Mouse (Mus musculus): Measurements from ENCODE around the gene Syncrip. TPM values are rescaled to one million over a fixed set of nuclear protein-coding genes. Genes with fewer than 3 reads are reported as not detected.
A peak's percentile ranks its signal among the peaks of the same experiment; 100 is the strongest.
"Not testable (repeated sequence)": the region's sequence is repeated elsewhere in the genome, so short reads cannot be mapped to it uniquely, and the experiment has no call there.

Gene Syncrip
- polyA plus RNA-seq, 1 experiment, result 7.9 TPM

DNA sequence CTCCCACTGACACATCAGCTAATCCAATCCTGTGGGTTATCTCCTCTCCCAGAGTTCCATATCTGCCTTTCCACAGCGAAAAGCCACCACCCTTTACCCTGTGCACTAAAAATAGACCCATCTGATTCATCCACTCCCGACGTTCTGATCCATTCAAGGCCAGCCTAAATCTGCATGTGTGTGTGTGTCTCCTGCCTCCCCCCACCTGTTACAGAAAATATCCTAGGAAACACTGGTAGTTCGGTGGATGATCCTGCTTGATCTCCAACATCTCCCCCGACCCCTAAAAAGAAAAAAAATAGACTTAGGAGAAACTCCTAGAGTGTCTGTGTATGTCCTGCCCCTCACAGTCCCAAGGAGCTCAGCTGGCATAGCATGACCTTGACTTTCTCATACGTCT is 2.2 kb upstream of the Syncrip start:
- TF ChIP-seq CTCF (IDR thresholded peaks at IDR 0.05; ENCODE audit: insufficient read depth, low read length) (no peak), POLR2A (IDR thresholded peaks at IDR 0.05; ENCODE audit: borderline replicate concordance, extremely low read depth, low read depth, low read length) (no peak)
- 42% methylated on average over 6 of the region's 6 CpGs for WGBS
- H3K4me1 ChIP-seq (ENCODE audit: control insufficient read depth, insufficient read depth, low read length), result no peaks in the 10 kb centered on the region; the same call in 1 of the 2 replicates
- H3K4me3 ChIP-seq (replicated peaks; ENCODE audit: extremely low read depth, low read depth, low read length), result no peak overlapping the region
- no peak for DNase-seq

DNA sequence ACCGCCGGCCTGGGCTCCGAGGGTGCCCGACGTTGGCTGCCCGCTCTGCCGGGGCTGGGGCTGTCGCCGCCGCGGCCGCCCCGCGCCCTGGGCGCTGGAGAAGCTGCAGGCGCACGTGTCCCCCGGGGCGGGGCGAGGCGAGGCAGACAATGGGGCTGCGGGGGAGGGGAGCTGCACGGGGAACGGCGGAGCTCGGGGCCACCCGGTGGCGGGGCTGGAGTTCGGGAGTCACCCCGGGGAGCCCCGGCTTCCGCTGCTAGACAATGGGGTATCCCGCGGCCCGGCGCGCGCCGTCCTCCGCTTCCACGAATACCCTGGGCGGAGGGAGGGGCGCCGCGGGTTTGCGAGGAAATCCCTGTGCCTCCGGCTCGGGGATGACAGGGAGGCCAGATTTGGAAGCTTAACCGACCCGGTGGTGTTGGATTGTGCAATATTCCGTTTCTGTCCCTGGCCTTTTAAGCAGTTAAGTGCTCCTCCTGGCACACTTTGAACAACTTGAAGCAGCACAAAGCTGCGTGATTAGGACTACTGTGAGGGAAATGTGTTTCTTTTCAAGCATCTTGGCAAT is 539 bp upstream of the Syncrip start:
- DNase-seq, result no peak
- 1% methylated on average over 51 of the region's 52 CpGs for WGBS
- no peak for TF ChIP-seq POLR2A (IDR thresholded peaks at IDR 0.05; ENCODE audit: borderline replicate concordance, extremely low read depth, low read depth, low read length)
- no peak for TF ChIP-seq CTCF (IDR thresholded peaks at IDR 0.05; ENCODE audit: insufficient read depth, low read length)
- Histone ChIP-seq H3K4me1 (ENCODE audit: control insufficient read depth, insufficient read depth, low read length) (no peaks in the 10 kb centered on the region; the same call in 1 of the 2 replicates), H3K4me3 (replicated peaks; ENCODE audit: extremely low read depth, low read depth, low read length) (peak overlapping the region; percentile 83)

DNA sequence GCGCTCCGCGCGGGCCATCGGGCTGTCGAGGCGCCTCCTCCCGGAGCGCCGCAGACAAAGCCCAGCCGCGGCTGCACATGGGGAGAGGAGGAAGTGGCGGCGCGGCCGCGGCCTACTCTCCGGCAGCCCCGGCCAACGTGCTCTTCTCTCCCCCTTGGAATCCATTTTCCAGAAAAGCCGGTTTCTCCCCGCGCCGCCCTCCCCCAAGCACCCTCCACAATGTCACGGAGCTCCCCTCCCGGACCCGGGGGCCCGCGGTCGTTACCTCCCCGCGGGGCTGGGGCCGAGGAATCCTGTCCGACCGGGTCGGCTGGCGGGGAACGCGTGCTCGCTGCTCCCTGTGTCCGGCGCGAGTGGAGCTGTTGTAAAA is 598 bp downstream of the Syncrip start:
- no peak for TF ChIP-seq POLR2A (IDR thresholded peaks at IDR 0.05; ENCODE audit: borderline replicate concordance, extremely low read depth, low read depth, low read length)
- TF ChIP-seq CTCF (IDR thresholded peaks at IDR 0.05; ENCODE audit: insufficient read depth, low read length), result no peak
- peak overlapping the region; percentile 93 for H3K4me3 ChIP-seq (replicated peaks; ENCODE audit: extremely low read depth, low read depth, low read length)
- under 1% methylated on average over 42 of the region's 43 CpGs for WGBS
- H3K4me1 ChIP-seq (ENCODE audit: control insufficient read depth, insufficient read depth, low read length), result no peaks in the 10 kb centered on the region; the same call in 1 of the 2 replicates
- peak; percentile 63 for DNase-seq

DNA sequence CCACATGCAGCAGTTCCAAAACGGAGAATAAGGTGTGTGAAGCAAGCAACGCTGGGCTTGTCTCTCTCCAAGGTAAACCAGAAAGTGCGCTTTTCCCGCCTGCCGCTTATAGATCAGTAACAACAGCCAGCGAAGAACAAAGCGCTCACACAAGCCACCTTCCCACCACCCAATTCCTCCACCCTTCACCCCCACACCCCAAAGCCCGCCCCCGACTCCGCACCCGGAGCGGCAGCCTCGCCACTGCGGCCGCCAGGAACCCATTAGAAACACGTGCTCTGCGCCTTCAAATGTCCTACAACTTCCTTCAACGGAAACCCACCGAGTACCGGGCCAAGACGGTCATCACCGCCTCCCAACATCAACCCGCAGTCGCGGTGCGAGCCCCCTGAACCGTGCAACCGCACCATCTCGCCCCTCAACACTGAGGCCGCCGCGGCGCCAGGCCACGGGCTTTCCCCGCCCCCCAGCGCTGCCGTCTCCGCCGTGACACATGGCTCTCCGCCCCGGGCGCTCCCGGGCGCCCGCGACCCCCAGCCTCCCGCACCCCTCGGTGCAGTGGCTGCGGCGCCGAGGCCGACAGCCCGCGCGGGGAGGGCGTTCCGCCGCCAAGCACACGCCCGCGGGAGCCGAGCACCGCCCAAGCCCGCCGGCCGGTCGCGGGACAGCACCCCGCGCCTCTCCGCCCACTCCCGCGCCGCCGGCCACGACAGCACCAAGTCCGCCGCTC is 1.1 kb downstream of the Syncrip start:
- DNase-seq, result peak; percentile 49
- TF ChIP-seq POLR2A (IDR thresholded peaks at IDR 0.05; ENCODE audit: borderline replicate concordance, extremely low read depth, low read depth, low read length), result no peak
- TF ChIP-seq CTCF (IDR thresholded peaks at IDR 0.05; ENCODE audit: insufficient read depth, low read length), result no peak
- peak overlapping the region; percentile 93 for H3K4me3 ChIP-seq (replicated peaks; ENCODE audit: extremely low read depth, low read depth, low read length)
- WGBS, result under 1% methylated on average over 78 of the region's 78 CpGs
- H3K4me1 ChIP-seq (ENCODE audit: control insufficient read depth, insufficient read depth, low read length), result no peaks in the 10 kb centered on the region; the same call in 1 of the 2 replicates

DNA sequence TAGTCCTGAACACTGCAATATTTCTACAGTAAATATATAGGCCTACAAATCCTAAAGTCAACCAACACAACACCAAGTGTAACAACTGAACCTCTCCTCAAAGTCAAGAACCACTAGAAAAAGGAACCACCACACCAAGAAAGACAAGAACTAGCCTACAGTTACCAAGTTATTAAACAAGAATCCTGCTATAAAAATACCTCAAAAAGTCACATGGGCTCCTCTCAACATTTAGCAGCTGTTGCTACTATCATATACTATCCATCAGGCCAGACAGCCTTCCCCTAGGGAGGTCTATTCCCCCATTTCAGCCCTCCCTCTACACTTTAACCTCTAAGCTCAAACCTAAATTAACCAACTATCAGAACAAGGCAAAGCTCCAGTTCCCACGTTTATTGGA is 2.3 kb downstream of the Syncrip start:
- no peak for DNase-seq
- Histone ChIP-seq H3K4me3 (replicated peaks; ENCODE audit: extremely low read depth, low read depth, low read length) (no peak overlapping the region), H3K4me1 (ENCODE audit: control insufficient read depth, insufficient read depth, low read length) (no peaks in the 10 kb centered on the region; the same call in 1 of the 2 replicates)
- no peak for TF ChIP-seq POLR2A (IDR thresholded peaks at IDR 0.05; ENCODE audit: borderline replicate concordance, extremely low read depth, low read depth, low read length)
- no peak for TF ChIP-seq CTCF (IDR thresholded peaks at IDR 0.05; ENCODE audit: insufficient read depth, low read length)
- 2% methylated on average over 1 of the region's 1 CpGs for WGBS

DNA sequence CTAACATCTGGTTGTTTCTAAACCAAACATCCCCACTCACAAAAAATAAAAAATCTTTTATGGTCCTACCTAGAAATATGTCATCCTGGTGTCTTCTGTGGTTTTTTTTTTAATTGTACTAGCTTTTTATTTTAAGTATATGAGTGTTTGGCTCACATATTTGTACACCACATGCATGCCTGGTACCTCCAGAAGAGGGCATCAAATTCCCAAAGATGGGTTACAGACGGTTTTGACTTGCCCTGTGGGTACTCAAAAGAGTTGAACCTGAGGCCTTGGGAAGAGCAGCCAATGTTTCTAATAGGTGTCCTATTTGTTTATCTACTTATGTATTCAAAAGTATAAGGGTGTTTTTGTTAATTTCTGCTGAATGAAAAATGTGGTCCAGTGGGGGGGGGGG is 6.2 kb downstream of the Syncrip start:
- TF ChIP-seq CTCF (IDR thresholded peaks at IDR 0.05; ENCODE audit: insufficient read depth, low read length) (no peak), POLR2A (IDR thresholded peaks at IDR 0.05; ENCODE audit: borderline replicate concordance, extremely low read depth, low read depth, low read length) (no peak)
- no peak for DNase-seq
- 45% methylated on average over 1 of the region's 1 CpGs for WGBS
- Histone ChIP-seq H3K4me1 (ENCODE audit: control insufficient read depth, insufficient read depth, low read length) (no peaks in the 10 kb centered on the region; the same call in 1 of the 2 replicates), H3K4me3 (replicated peaks; ENCODE audit: extremely low read depth, low read depth, low read length) (no peak overlapping the region)

DNA sequence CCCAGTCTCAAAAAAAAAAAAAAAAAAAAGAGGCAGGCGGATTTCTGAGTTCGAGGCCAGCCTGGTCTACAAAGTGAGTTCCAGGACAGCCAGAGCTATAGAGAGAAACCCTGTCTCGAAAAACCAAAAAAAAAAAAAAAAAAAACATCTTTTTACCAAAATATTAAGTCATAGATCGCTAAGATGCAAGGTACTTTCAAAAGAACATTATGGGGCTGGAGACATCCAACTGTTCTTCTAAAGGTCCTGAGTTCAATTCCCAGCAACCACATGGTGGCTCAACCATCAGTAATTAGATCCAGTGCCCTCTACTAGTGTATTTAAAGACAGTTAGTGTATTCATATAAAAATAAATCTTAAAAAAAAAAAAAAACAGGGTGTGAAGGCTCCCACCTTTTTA is 21.4 kb downstream of the Syncrip start:
- H3K4me1 ChIP-seq (ENCODE audit: control insufficient read depth, insufficient read depth, low read length); DNase-seq: not testable (repeated sequence)
- 84% methylated on average over 3 of the region's 4 CpGs for WGBS

DNA sequence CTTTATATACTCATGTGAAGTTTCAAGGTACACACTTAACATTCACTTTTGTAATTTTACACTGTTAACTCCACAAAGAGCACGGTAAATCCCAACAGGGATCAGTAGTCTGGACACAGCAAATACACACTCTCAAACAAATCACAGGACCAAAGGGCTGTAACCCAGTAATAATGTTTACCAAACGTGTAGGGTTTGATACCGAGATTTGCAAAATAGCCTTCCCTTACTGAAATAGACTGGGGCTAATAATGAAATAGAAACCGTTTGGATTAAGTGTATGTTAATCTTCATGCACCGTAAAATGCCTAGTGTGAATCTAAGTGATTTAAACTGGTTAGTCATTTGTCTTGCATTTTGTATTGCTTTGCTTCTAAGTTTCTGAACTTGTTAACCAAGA is 42.4 kb downstream of the Syncrip start:
- WGBS, result 20% methylated on average over 5 of the region's 5 CpGs

More for the DNA sequence above, 21.4 kb downstream of the Syncrip start:
- H3K4me3 ChIP-seq (replicated peaks; ENCODE audit: extremely low read depth, low read depth, low read length), result not testable (repeated sequence)

DNA sequence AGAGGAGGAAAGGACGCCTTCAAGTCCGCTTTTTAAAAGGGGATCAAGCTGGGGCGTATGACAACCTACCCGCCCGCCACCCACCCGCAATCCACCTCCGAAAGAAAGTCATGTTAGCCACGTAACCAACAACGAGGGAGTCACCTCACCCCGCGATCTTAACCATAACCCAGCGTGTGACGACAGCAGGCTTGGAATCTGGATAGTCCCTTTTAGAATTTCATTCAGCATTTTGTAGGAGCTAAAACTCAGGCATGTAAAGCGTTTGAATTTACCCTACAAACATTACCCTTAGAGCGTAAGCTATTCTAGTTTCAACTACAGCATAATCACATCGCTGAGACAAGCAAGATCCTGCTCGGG is 43.2 kb downstream of the Syncrip start:
- 0% methylated on average over 17 of the region's 17 CpGs for WGBS
- Histone ChIP-seq H3K4me1 (ENCODE audit: control insufficient read depth, insufficient read depth, low read length) (peaks cover 6% of the 10 kb centered on the region), H3K4me3 (replicated peaks; ENCODE audit: extremely low read depth, low read depth, low read length) (peak overlapping the region; percentile 89)
- no peak for DNase-seq
- TF ChIP-seq CTCF (IDR thresholded peaks at IDR 0.05; ENCODE audit: insufficient read depth, low read length) (no peak), POLR2A (IDR thresholded peaks at IDR 0.05; ENCODE audit: borderline replicate concordance, extremely low read depth, low read depth, low read length) (no peak)

More for the DNA sequence above, 42.4 kb downstream of the Syncrip start:
- no peak for TF ChIP-seq CTCF (IDR thresholded peaks at IDR 0.05; ENCODE audit: insufficient read depth, low read length)
- no peak for TF ChIP-seq POLR2A (IDR thresholded peaks at IDR 0.05; ENCODE audit: borderline replicate concordance, extremely low read depth, low read depth, low read length)
- no peak for DNase-seq
- Histone ChIP-seq H3K4me1 (ENCODE audit: control insufficient read depth, insufficient read depth, low read length) (peaks cover 6% of the 10 kb centered on the region), H3K4me3 (replicated peaks; ENCODE audit: extremely low read depth, low read depth, low read length) (no peak overlapping the region)
